In the genomic region with DNA sequence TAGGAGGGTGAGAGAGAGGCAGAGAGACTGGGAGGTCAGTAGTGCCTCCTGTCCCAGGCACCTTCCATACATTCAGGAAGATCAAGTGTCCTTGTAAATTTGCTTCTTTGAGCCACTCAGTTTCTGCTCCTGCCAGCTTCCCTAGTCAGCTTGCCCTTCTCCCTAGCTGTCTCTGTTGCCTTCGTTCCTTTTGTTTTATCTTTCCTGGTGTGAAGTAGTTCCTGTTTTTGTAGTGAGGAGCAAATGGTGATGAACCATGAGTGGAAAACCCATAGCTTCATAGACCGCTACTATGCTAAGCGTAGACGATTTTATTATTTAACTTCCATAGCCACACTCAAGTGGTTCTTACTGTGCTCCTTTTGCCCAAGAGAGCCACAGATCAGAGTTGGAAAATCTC, we compare ENCODE assay signal across 25 mouse cellular contexts.
DNase-seq lines count a peak whose midpoint lies in the region; ATAC-seq and TF ChIP-seq lines count a peak whose summit lies in the region.
"Had no signal": no experiment of that assay in that cellular context is flagged by ENCODE, and none has a peak within 500 bp of the region (broad histone marks: within the 10 kb centered on the region; RNA-seq: fewer than 3 reads in every experiment).

No protein-coding gene starts in this region.

- H3K4me2 ChIP-seq in lung, embryonic 15.5 days, result no peak overlapping the region
- H3K4me2 ChIP-seq in kidney, embryonic 15.5 days, result no peak overlapping the region
- H3K4me2 ChIP-seq: embryonic facial prominence, embryonic 12.5 days; forebrain, embryonic 13.5 days; forebrain, embryonic 15.5 days had no signal

- TF ChIP-seq POLR2A in MEL (IDR thresholded peaks at IDR 0.05; ENCODE audit: control insufficient read depth in 1 of 2, insufficient read depth in 1 of 2, low read depth in 1 of 2, low read length in 2 of 2, poor library complexity in 1 of 2), result no peak

- no peak for TF ChIP-seq CTCF in MEL (IDR thresholded peaks at IDR 0.05 in 2 of 3, conservative IDR thresholded peaks at IDR 0.05 in 1 of 3; ENCODE audit: control insufficient read depth in 1 of 3, insufficient read depth in 1 of 3, low read depth in 2 of 3, low read length in 3 of 3, poor library complexity in 1 of 3, severe bottlenecking in 1 of 3)

- no peak overlapping the region for H3K9ac ChIP-seq in lung, embryonic 15.5 days
- no peak overlapping the region for H3K9ac ChIP-seq in MEL (ENCODE audit: control insufficient read depth, low read depth, low read length, poor library complexity, severe bottlenecking)
- no peak overlapping the region for H3K9ac ChIP-seq in kidney, embryonic 15.5 days
- H3K9ac ChIP-seq: embryonic facial prominence, embryonic 12.5 days; forebrain, embryonic 13.5 days; forebrain, embryonic 15.5 days; forebrain, postnatal 0 days had no signal

- no peaks in the 10 kb centered on the region for H3K36me3 ChIP-seq in lung, embryonic 15.5 days
- peaks cover 0 to 14% of the 10 kb centered on the region in 2 experiments; a peak in 2 of 4 replicates for H3K36me3 ChIP-seq in MEL (ENCODE audit: control insufficient read depth in 1 of 2, insufficient read depth in 2 of 2, low read length in 2 of 2)
- H3K36me3 ChIP-seq in kidney, embryonic 15.5 days, result no peaks in the 10 kb centered on the region
- H3K36me3 ChIP-seq: embryonic facial prominence, embryonic 10.5 days; embryonic facial prominence, embryonic 12.5 days; forebrain, embryonic 15.5 days had no signal

- H3K4me3 ChIP-seq in lung, embryonic 15.5 days, result no peak overlapping the region
- H3K4me3 ChIP-seq in MEL (ENCODE audit: control insufficient read depth in 1 of 2, insufficient read depth in 1 of 2, low read depth in 2 of 2, low read length in 2 of 2), result no peak overlapping the region; a peak in 1 of 4 replicates
- H3K4me3 ChIP-seq in kidney, embryonic 15.5 days (replicated peaks), result no peak overlapping the region
- H3K4me3 ChIP-seq: embryonic facial prominence, embryonic 10.5 days; embryonic facial prominence, embryonic 12.5 days; forebrain, embryonic 13.5 days; forebrain, embryonic 15.5 days had no signal

- H3K9me3 ChIP-seq in lung, embryonic 15.5 days, result no peaks in the 10 kb centered on the region
- H3K9me3 ChIP-seq in MEL (replicated peaks; ENCODE audit: insufficient read depth, low read length), result no peaks in the 10 kb centered on the region
- no peaks in the 10 kb centered on the region for H3K9me3 ChIP-seq in kidney, embryonic 15.5 days (replicated peaks)
- H3K9me3 ChIP-seq: embryonic facial prominence, embryonic 10.5 days; embryonic facial prominence, embryonic 12.5 days; forebrain, embryonic 13.5 days; forebrain, embryonic 15.5 days; G1E had no signal

- ATAC-seq in lung, embryonic 15.5 days (ENCODE audit: borderline replicate concordance, extremely low read depth, low FRiP score, low TSS enrichment), result no peak
- ATAC-seq in kidney, embryonic 15.5 days (replicated peaks; ENCODE audit: low FRiP score), result no peak
- ATAC-seq: activated CD4-positive, CD25-positive, alpha-beta regulatory T cell, adult 4 months; CD4-positive, CD25-positive, alpha-beta regulatory T cell, adult 4 months; forebrain, embryonic 13.5 days; forebrain, embryonic 15.5 days; forebrain, postnatal 0 days; Patski had no signal

- peak; percentile 44 for DNase-seq in heart, adult 11 months
- DNase-seq in heart, adult 18-20 months, result no peak
- DNase-seq in lung, postnatal 25 days (ENCODE audit: low spot score), result no peak
- DNase-seq in MEL (ENCODE audit: low read depth, low spot score), result peak; percentile 87
- DNase-seq: adrenal gland, adult 8-10 months; adrenal gland, postnatal 14 days; adrenal gland, postnatal 36 days; B cell, adult 2 months; cerebellum, adult 11-12 months; cerebellum, adult 2 months; cerebellum, adult 9-10 months; cerebellum, postnatal 10 days; cerebellum, postnatal 25 days; forebrain, postnatal 0 days had no signal

- peak; percentile 10 for TF ChIP-seq RAD21 in MEL (IDR thresholded peaks at IDR 0.05; ENCODE audit: low read depth, low read length)

- H3K79me2 ChIP-seq in MEL (ENCODE audit: control insufficient read depth, insufficient read depth, low read length, poor library complexity), result no peaks in the 10 kb centered on the region

- H3K27ac ChIP-seq in lung, embryonic 15.5 days, result peak overlapping the region; percentile 50; the same call in 1 of the 2 replicates
- H3K27ac ChIP-seq in MEL (ENCODE audit: control insufficient read depth, low read depth, low read length), result 0 out of 2 replicates have a peak overlapping the region, but pooled peaks have one; percentile 2
- no peak overlapping the region for H3K27ac ChIP-seq in kidney, embryonic 15.5 days
- H3K27ac ChIP-seq: embryonic facial prominence, embryonic 10.5 days; embryonic facial prominence, embryonic 12.5 days; forebrain, embryonic 13.5 days; forebrain, embryonic 15.5 days had no signal

- peak in 1 of 2 experiments; percentile 73; a peak in 2 of 4 replicates for TF ChIP-seq EP300 in MEL (IDR thresholded peaks at IDR 0.05; ENCODE audit: low read depth in 1 of 2, low read length in 2 of 2)

- H3K27me3 ChIP-seq in lung, embryonic 15.5 days, result no peaks in the 10 kb centered on the region
- H3K27me3 ChIP-seq in MEL (ENCODE audit: control insufficient read depth in 1 of 2, insufficient read depth in 2 of 2, low read length in 2 of 2), result no peaks in the 10 kb centered on the region
- no peaks in the 10 kb centered on the region for H3K27me3 ChIP-seq in kidney, embryonic 15.5 days
- H3K27me3 ChIP-seq: CH12.LX; forebrain, embryonic 13.5 days; forebrain, embryonic 15.5 days; Patski had no signal

- WGBS in lung, embryonic 15.5 days, result 71% methylated on average over 4 of the region's 4 CpGs
- WGBS in kidney, embryonic 15.5 days, result 78% methylated on average over 4 of the region's 4 CpGs

- peaks cover 19% of the 10 kb centered on the region for H3K4me1 ChIP-seq in lung, embryonic 15.5 days
- H3K4me1 ChIP-seq in MEL (ENCODE audit: control insufficient read depth in 1 of 2, insufficient read depth in 2 of 2, low read length in 2 of 2), result peaks cover 11 to 18% of the 10 kb centered on the region in 2 experiments
- H3K4me1 ChIP-seq in kidney, embryonic 15.5 days, result no peaks in the 10 kb centered on the region
- H3K4me1 ChIP-seq: embryonic facial prominence, embryonic 12.5 days had no signal

TF ChIP-seq in MEL, 35 proteins besides CTCF, POLR2A, EP300 and RAD21:
- TF ChIP-seq MYB (IDR thresholded peaks at IDR 0.05; ENCODE audit: low read depth, low read length) (no peak), RCOR1 (IDR thresholded peaks at IDR 0.05; ENCODE audit: low read depth, low read length) (peak; percentile 60; the same call in 1 of the 2 replicates), BHLHE40 (IDR thresholded peaks at IDR 0.05; ENCODE audit: borderline replicate concordance, low read depth, low read length) (no peak), ELF1 (IDR thresholded peaks at IDR 0.05; ENCODE audit: low read depth, low read length) (no peak), ETS1 (IDR thresholded peaks at IDR 0.05; ENCODE audit: low read depth, low read length) (peak; percentile 49; the same call in 1 of the 2 replicates), KAT2A (conservative IDR thresholded peaks at IDR 0.05; ENCODE audit: low read depth, low read length) (no peak), MYC (IDR thresholded peaks at IDR 0.05; ENCODE audit: low read depth, low read length) (0 out of 2 replicates have a peak, but pooled peaks have one; percentile 50), TBP (IDR thresholded peaks at IDR 0.05; ENCODE audit: low read depth, low read length) (no peak), E2F4 (IDR thresholded peaks at IDR 0.05; ENCODE audit: borderline replicate concordance, low read depth, low read length) (no peak), MAX (IDR thresholded peaks at IDR 0.05; ENCODE audit: low read length) (no peak), NELFE (IDR thresholded peaks at IDR 0.05; ENCODE audit: low read depth, low read length) (no peak), GATA1 (IDR thresholded peaks at IDR 0.05; ENCODE audit: low read depth, low read length) (peak; percentile 87), UBTF (IDR thresholded peaks at IDR 0.05; ENCODE audit: borderline replicate concordance, insufficient read depth, low read depth, low read length) (no peak), SMC3 (IDR thresholded peaks at IDR 0.05; ENCODE audit: low read depth, low read length) (peak; percentile 22)

Comparison
In these comparisons a context has a peak if more than half of its experiments do, and no peak if none do; other contexts are left out.
1. DNase-seq: peak in heart, adult 11 months (single experiment) and MEL (single experiment); none in heart, adult 18-20 months (0 of 2) and lung, postnatal 25 days (single experiment).